Mouse (Mus musculus) lung, postnatal 36 days (tissue): ENCODE measurements at regions not wholly inside any gene's neighbourhood (a gene's known extent, or its start where the extent isn't known, plus 50 kb on each side); places are given as distances from the start of the nearest gene placed in this dataset.

Experiments used
- DNase-seq: peaks from one replicate; pipeline ENCODE4 v3.0.0; 2022; ENCODE audit warnings: mixed read lengths

DNA sequence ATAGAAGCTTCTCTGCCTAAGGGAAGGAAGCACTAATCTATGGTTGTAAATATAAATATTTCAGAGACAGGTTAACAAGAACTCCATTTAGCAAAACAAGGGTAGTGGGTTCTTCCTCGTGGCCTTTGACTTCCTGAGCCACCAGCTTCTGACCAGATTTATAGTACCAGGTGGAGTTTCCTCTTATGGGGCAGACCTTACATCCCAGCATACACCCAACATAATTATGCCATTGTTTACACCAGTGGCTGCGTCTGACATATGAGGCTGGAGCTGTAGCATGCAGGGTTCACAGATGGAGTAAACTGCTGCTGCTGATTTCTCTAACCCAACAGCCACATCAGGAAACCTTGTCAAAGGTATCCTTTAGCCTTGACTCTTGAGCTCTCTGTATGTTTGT is 75.5 kb downstream of the Trib2 start:
- DNase-seq, result no peak

DNA sequence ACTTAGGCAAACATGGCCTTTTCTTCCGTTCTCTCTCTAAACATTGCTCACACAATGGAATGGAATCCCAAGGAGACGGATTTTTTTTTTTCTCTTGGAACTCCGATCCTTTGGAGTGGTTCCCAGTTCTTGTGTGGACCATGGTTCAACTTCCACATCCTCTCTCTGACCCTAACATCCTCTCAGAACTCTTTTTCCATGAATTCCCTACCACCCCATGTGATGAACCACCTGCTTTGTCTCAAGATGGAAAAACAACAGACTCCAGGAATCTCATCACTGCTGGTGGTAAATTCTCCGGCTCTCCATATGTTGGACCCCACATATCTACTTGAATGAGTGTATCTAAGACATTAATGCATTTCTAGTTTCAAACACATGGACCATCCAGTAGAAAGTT is 77.7 kb downstream of the Trib2 start:
- peak; percentile 68 for DNase-seq

DNA sequence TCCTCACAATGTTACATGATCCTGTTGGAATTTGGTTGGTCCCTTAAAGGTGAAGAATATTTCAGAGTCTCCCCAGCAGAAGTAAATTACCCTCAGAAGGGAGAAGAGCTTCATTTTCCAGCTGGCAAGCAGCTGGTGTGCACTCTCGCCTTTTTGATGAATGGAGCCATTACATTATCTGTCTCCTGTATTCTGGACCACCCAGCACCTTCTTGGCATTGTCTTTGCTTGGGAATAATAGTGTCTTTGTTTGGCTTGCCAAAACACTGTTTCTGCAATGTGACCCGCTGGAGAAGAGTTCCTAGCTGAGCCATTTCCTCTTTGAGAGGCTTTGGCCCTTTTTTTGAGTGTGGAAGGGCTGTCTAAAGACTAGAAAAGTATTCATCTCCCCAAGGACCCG is 85.5 kb downstream of the Trib2 start:
- peak; percentile 27 for DNase-seq

DNA sequence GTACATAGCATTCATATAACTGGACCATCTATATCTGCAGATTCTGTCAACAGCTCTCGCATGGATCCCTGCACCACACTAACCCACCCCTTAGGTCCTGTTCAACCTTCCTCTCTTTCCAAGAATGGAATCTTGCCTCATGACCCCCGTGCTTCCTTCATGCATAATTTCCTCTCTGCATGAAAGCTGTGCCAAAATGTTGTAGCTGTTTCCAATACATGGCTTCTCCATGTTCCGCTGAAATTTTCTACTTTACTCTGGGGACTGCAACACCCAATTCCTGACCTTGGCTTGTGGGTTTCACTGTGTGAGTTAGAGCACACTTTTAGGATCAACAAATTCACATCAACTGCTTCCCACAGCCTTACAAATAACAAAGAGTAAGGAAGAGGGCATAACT is 87.0 kb downstream of the Trib2 start:
- no peak for DNase-seq

DNA sequence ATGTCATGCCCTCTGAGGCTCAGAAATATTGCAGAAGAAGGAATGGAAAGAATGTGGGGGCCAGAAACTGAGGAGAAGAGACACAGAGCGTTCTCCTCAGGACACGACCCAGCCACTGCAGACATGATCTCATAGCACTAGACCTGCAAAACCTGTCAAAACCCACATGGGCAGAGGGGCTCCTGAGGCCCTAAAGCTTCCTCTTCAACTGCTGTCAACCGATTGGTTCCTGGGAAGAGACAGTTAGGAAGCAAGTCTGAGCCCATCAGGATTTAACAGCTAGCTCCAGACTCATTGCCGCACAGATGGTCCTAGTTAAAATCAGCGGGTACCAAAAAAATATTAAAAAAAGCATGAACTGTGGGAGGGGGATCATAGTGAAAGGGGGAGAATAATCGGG is 93.2 kb downstream of the Trib2 start:
- DNase-seq, result no peak

DNA sequence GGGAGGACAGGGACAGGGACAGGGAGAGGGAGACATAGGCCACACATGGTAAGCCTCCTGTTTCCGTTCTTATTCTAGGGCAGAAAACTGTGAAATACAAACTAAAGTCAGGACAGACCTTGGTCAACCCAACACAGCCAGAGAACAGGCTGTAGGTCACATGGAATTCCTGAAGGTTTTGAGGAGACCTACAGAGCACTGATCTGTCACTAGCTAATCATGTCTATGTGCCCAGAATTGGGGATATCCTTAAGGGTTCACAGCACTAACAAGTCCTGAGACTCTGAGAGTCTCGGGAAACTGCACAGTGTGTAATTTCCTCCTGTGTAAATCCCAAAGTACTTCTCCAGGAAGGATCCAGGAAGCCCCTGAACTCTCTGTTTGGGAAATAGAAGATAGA is 94.6 kb downstream of the Trib2 start:
- no peak for DNase-seq

DNA sequence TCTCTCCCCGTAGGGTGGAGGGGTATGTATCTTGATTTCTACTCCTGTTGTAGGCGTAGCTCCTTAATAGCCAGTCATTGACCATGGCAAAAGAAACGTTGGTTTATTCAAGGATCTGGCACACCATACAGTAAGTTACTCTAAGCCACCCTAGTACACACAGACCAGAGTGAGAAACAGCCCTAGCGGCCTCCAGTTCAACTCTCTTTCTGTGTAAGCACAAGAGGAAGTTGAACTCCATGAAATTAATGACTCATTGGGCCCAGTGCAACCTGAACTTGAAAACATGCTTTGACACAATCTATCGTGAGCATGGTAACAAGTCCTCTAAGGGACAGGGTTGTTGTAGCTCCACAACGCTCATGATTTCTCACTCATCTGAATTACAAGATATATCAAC is 96.6 kb downstream of the Trib2 start:
- DNase-seq, result no peak

DNA sequence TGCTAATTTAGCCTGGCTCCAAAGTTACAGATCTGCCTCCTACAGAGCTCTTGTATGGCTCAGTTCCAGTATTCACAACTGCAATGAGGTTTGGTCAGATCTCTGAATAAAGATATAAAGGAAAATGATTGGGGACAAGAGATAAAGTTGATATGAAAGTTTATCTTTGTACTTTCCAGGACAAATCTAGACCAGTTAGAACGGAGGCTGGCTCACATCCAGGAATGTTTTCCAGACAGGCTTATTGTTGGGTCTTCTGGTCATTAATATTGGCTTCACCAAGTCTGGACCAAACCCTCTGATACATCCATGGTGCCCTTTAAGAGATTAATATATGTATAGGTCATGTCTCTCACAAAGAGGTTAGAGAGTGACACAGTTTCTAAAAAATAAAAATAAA is 97.9 kb downstream of the Trib2 start:
- peak; percentile 79 for DNase-seq

DNA sequence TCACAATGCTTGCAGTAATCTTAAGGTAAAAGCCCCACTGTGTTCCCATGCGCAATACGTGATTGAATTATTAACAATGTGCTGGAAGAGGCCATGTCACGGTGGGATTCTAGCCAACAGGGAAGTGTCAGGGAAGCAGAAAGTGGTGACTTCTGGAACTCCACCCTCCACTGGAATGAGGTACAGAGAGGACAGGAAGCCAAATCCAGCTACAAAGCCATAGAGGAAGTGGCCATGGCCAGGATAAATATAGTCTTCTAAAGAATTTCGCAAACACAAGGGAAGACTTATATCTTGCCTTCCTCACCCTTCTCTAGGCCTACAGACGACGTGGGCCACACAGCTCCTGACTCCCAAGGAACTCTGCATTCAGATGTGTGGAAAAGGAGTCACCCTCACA is 98.7 kb downstream of the Trib2 start:
- DNase-seq, result peak; percentile 87

DNA sequence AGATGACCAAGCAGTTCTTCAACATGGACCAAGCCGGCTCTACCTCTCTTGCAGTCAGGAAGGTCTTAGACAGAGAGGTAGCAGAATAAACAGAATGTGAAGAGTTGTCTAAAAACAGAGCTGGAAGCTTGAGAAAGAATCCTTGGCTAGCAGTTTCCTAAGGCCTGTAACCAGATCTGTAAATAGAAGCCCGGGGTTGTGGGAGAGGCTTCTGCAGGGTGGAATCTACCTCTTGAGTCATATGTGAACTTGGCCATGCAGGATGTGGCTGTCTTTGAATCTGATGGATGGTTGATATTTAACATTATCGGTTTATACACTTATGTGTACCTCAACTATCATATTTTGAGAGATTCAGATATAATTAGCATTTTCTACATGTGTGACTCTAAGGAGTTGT is 99.4 kb downstream of the Trib2 start:
- DNase-seq, result no peak

DNA sequence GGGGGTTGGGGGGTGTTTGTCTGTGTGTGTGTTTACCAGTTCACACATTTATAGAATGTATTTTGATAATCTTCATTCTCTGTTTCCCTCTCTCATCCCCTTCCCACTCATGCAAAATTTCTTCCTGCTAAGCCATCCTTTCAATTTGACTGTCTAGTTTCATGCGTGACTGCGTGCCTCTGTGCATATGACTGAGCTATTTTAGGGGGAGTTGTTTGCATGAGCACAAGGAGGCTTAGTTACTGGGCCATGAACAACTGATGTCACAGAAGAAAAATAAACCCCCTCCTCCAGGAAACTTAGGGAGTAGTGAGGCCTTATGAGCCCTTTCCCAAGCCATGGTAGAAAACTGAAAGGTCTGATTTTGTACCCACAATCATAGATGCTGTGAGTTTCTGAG is 103.1 kb downstream of the Trib2 start:
- DNase-seq, result no peak

DNA sequence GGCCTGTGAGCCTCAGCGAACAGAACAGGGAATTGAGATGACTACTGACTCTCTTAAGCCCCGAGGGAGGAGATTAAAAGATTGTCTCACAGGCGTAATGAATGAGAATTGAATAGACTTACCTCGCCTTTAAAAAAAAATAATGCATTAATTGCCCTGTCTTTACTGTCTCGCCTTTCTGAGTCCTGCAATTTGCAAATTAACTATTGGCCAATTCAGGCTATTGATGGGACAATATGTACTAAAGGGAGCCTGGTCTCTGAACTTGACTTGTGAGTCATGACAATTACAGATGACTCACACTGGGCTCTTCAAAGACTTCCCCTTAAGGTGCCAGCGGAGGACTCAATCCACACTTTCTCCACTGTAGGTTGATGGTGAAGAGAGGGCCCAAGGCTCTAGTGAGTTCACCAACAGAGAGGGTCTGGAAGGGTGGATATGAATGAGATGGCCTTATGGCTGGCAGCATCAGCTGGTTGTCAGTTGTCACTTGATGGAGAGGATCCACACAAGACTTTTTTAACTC is 109.1 kb downstream of the Trib2 start:
- no peak for DNase-seq

DNA sequence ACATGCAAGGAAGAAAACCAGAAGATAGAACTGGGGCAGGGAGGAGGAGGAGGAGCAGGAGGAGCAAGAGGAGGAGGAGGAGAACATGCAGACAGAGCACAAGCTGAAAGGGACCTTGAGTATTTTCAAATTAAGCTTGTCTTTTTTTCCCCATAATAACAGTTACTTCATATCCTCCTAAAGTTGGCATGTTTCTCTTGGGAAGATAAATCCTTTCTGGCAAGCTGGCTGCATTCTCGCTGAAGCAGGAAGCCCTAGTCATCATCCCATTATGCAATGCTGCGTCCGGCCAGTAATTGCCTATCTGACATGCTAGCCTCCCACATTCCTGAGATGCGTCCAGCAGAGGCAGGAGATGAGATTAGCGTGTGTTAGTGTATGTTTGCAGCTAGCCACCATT is 112.3 kb downstream of the Trib2 start:
- DNase-seq, result peak; percentile 91

DNA sequence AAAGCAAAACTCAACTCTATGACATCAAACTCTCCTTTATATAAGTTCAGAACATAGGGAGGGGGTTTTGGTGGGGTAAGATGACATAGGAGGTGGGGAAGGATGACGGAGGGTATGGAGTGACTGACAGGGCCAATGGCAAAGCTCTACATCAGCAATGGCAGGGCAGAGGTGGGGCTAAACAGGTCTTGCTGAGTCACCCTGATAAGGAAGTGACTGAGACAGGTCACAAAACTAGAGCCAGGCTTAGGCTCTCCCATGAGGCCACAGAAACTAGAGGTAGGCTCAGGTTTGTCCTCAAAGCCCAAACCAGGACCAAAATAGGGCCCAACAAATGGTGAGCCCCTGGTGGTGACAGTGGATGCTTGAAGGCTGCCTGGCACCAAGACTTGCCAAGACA is 114.6 kb downstream of the Trib2 start:
- no peak for DNase-seq

DNA sequence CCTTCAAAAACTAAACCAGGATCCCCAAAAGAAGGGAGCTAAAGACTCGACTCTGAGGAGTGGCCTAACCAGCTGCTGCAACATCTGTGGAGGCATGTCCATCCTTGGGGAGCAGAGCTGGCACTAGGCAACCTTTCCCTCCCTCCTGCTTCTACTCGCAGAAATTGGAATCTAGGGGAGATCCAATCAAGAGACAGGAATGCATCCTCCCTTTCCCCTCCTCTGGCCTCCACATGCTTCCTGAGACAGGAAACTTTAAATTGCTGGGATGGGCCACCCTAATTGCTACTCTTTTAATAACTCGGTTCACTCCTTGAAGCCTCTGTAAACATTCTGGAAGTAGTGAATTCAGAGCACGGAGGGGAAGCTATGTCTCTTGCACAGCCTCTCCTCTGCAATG is 117.9 kb downstream of the Trib2 start:
- DNase-seq, result no peak

DNA sequence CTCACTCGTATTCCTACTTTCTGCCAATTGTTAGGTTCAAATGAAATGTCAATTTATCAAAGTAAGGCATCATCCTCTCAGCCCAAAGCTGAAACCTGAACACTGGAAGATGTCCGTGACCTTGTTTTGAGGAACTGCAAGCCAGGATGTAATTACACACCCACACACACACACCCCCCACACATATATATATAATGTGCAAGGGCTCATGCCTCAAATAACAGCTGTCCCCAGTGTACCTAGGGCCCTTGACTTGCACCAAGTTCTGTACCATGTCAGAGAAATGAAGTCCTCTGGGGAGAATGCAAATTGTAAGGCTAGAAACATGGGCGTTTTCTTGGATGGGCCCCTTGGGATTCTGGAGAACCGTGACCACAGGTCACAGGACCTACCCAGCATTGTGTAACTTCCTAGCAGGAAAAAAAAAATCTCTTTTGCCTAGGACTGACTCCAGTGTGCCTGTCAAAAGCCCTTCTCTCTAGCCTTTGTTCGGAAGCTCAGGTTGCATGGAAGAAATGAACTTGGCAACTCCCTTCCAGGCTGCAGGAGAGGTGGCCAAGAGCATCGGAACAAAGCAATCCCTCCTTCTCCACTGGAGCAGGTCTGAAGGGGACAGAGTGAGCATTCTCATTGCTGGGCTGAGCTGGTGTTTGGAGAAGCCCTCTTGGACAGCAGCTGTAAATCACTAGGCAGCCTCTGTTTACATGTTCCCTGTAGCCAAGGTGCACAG is 118.5 kb downstream of the Trib2 start:
- DNase-seq, result no peak

DNA sequence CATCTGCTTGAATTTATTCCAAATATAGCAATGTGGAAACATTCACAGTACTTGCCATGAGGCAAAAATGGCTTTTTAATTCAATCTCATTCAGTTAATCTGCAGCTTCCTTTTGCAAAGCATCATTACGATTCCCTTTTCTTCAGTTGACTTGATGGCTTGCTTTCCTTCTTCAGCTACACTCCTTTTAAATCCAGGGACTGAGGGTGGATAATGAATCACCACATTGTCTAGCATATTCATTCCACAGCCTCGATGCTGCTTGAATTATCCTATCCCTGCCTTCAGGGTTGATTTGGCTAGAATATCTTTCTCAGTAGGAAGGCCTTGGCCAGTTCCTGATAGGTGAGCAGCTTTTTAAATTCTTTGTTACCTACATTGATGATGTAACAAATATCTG is 128.4 kb downstream of the Trib2 start:
- DNase-seq, result no peak

DNA sequence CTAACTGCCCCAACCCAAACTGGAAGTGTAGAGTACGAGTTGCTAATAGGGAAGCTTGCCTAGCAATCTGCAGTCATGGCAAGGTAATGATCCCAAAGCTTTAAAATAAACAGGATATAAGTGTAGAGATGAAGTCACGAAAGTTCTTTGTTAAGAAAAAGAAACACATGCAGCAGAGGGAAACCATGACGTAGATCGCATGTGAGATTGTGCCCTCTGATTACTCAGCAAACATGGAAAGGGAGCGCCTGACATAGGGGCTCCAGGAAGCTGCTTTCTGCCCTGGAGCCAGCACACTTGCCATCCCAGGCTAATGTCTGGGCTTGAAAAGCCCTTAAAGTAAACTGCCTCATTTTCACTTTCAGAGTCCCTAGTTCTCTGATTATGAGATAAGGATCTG is 132.4 kb downstream of the Trib2 start:
- DNase-seq, result peak; percentile 69

DNA sequence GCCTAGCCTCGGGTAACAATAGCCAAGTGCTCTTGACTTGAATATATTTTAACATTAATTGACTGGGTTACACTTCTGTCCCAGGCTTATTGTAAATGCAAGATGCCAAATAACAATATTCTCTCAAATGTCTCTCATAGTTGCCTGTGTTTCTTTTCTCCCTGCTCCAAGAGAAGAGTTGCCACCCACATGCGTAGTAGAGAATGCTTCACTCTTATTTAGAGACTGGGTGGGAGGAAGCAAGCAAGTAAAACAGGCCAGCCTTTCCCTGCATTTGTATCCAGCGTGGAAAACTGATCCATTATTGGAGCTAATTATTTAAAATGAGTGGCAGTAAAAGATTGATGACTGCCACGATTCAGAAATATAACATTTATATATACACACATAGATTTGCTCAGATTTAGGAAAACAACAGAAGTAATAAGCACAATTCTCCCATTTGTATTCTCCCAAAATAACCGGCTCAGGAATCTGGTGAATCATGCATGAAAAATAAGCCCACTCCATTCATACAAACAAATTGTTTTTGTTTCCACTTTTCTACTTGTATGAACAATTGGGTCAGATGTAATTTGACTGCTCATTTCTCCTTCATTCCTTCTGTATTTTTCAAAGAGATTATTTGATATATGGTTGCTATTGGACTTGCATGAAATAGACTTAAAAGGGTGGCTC is 134.9 kb downstream of the Trib2 start:
- DNase-seq, result no peak

DNA sequence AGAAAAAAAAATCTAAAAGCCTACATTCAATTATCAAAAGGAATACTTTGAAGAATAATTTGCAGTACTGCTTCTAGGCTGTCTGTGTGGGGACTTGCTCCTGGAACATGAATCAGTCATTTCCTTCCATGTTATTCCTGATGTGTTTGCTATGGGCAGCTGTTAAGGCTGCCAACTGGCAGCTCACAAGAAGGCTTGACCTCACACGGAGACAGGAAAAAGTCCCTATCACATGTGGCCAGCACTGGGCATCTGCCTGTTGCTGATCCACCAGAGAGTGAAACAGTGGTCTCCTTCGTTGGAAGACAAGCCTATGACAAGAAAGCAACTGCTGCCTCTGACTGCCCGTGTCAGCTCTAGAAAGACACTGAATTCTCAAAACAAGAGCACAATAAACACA is 140.6 kb downstream of the Trib2 start:
- DNase-seq, result peak; percentile 41

DNA sequence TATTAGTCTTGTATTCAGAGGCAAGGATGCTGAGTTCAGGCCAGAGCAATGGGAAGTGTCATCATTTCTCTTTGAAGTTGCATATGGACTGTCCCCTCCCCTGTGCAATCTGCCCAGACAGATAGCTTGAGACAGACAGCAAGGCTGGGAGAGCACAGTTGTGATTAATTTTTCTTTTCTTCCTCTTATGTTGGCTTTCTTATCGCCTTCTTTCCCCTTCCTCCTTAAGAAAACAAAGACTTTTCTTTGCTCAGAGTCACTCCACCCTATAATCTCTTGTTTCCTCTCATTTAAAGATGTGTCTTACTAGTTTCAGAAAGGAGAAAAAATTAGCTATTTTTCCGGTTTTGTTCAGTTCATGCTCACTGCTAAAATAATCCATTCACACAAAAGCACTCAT is 157.0 kb downstream of the Trib2 start:
- no peak for DNase-seq

DNA sequence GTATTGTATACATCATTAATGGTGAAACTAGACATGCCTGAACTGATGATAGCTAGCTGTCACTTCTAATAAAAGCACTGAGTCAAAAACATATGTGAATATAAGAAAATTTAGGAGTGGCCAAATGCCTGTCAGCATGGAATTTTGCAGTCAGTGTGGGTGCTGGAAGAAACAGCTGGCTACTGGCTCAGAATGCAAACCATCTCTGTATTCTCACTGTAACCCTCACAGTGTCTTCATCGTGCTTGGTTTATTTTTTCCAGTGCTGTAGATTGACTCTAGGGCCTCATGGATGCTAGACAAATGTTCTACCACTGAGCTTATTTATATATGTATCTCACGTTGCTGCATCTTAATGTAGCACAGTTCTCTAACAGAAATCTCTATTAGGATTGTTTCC is 157.4 kb downstream of the Trib2 start:
- no peak for DNase-seq

DNA sequence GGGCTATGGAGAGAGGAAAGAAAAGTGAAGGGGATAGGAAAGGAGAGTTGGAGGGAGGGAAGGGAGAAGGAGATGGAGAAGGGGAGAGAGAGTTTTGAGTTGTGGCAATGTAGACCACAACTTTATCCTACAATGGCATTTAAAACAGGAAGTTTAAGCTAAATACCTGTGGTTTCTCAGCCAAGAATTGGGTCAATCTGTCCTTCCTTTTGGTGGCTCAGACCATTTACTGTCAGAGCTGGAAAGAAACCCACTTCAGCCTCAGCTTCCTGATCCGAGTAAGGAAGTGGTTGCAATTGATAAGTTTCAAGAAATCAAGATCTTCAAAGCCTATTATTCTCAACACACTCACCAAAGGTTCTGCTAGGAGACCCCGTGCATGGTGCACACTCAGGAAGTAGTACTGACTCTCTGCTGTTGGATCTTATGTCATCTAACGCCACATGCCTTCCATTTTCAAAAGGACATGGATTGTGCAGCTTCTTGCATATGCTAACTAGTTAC is 158.9 kb downstream of the Trib2 start:
- DNase-seq, result no peak

DNA sequence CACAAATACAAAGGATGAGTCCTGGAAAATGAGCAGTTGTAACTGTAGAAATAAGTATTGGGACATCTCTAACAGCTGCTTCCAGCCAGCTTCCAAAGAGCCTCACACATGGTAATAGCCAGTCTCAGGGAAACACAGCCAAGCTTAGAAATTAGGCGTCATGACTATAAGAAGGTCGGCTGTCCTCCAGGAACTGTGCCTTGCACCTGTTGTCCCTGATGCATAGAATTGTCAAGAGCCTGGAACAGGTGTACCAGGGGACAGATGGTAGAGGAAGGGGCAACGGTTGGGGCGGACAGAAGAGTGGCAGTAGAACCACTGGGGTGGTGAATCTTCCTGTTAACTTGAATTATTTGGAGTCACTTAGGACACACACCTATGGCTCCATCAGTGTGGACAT is 162.1 kb downstream of the Trib2 start:
- no peak for DNase-seq

DNA sequence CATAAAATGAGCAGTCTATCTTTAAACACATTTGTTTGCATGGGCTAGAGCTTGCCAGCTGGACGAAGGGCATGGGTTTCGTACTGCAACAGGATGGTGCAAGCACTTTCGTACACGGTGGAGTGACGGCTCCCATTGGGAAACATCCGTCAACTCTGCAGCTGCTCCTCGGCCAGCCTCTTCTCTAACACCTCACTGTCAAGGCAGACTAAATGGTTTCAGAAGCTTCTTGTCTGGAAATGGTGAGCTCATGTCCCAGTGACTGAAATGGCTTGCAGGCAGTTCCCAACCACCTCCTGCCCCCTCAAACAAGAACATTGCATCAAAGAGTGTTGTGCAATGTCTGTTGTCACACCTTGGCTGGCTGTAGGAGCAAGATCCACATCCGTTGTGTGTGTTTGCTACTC is 163.4 kb downstream of the Trib2 start:
- peak; percentile 77 for DNase-seq
